Mouse (Mus musculus): Measurements from ENCODE around the gene Sis.

Gene Sis

DNA sequence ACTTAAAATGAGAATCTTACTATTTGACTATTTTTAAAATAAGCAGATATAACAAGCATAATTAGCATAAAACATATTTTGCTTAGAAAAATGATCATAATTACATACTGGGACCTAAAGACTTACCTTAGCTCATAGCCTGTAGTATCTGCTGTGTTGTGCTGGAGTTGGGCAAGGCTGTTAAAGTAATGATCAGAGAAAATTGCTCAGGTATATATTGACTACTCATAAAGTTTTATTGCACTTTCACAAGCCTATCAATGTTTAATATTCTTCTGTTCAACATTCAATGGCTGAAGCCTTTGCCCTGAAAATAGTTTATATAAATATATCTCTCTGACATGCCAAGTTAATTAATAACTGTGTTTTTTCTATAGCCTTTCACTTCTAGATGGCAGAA, at the start of gene Sis:
Gene Sis, minus strand, starts transcription at position 189 of the 400 bp plus-strand sequence.
- DNase-seq = no peak

GRCm38 (mm10) chr3:73006045-73006444, 38.4 kb upstream of the Sis start:
- DNase-seq = no peak

DNA sequence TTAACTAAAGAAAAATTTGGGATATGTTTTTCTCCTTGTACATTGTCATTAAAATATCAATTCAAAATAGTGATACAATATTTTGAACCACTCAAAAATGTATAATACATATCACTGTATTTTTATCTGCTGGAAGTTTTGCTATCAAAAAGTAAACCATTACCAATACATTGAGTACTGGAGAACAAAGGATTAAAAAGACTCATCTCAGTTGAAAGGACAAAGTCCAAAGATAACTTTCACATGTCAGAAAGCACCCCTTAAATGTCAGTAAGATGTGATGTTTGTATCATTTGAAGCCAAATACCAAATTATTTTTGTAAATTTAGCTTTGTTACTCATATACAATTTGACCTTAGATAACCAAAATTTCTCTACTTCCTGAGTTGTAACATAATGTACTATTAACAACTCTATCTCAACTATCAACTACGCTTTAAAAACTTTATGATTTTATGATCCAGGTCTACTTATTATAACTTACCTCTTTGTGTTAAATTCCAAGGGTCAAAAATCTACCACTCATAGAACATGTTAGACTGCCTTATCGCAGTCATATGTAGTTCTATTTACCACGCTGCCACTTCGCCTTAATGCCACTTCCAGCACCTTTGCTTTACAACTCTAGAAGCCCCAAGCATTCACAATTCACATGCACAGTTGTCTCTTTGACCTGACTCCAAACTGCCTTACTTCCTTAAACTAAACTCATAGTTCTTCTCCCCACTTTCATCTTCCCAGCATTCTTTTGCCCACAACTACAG, 35.5 kb upstream of the Sis start:
- no peak for DNase-seq

- DNase-seq = no peak
Observed at GRCm38 (mm10) chr3:72997517-72997916, 29.9 kb upstream of the Sis start.

- no peak for DNase-seq
Observed at GRCm38 (mm10) chr3:72990992-72991391, 23.3 kb upstream of the Sis start.

GRCm38 (mm10) chr3:72976602-72977001, 8.9 kb upstream of the Sis start:
- no peak for DNase-seq

DNA sequence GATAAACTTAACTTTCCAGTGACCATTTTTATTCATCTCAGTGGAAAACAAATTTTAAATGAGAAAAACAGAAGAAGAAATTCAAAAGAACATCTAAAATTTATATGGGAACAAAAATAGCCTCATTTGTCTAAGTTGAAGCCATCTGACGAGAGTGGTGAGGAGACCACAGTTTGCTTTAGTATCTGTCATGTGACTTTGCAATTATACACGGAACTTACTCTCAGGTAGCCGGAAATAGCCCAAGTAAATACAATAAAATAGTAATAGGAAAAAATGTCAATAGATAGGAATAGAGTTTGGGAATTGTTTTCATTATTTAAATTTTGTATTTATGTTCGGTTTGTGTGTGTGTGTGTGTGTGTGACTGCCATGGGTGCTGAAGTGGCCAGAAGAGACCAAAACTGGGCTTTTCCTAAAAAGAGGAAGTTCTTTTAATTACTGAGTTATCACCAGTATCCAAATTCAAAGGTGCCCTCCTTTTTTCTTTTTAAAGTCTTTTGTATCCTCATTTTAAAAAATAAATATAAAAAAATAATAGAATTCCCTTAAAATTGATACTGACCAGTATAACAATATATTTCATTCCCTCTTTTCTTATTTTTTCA, 48.6 kb downstream of the Sis start:
- no peak for DNase-seq

DNA sequence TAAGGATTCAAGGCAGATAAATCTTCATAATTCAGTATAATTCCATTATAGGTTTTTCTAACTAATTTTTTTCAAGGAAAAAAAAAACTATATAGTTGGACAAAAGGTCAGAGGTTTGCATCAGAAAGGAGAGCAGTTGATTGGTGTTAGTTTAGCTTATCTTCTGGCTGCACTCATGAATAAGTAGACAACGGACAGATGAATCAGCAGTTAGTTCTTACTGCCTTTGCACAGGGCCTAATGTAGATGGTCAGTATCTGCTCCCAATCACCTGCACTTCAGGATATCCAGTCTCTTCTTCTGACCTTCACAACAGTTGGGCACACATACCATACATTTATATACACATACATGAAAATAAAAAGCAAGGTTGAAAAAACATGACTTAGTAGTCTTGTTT, 85.2 kb downstream of the Sis start:
- no peak for DNase-seq

- no peak for DNase-seq
Observed at GRCm38 (mm10) chr3:72868141-72868540, 99.5 kb downstream of the Sis start.

DNA sequence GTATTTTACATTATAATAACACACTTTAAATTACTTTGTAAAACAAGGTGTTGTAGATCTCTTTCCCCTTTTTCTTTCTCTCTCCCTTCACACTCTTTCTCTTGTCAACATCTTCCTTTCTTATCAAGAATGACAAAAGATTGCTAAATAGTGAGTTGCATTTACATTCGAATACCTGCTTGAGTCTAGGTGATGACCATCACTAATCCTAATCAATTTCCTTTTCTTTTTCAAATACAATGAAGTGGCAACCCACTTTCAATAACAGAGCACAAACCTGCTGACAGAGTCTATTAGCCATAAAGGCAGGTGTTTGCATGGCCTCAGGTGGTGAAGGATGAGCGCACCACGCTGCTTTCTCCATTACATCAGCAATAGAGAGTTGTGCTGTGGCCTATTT, 108.9 kb downstream of the Sis start:
- DNase-seq = no peak

GRCm38 (mm10) chr3:72855405-72855804, 112.3 kb downstream of the Sis start:
- no peak for DNase-seq

DNA sequence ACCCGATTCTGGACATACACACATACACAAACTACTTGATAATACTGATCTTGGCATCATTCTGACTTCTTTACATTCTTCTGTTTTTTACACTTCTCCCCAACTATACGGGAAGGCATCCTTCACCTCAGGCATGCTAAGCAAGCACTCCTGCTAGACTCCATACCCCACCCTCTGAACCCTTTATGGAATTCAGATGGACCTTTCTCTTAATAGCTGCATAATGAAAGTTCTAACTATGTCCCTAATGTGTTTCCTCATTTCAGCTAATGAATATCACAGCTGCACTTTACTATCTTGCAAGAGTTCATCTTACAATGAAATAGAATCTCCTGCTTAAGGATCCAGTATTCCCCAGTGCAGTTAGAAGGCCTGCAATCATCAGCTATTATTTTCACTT, 127.0 kb downstream of the Sis start:
- DNase-seq = no peak

Data from right cerebral cortex, postnatal 14 days (tissue).